Mouse (Mus musculus): ENCODE data around the gene Gm6592. TPM values are rescaled to one million over a fixed set of nuclear protein-coding genes. Genes with fewer than 3 reads are reported as not detected.
"Not testable (repeated sequence)": the region's sequence is repeated elsewhere in the genome, so short reads cannot be mapped to it uniquely, and the experiment has no call there.

Gene Gm6592
- polyA plus RNA-seq (2016; fragmentation: Nextera tagmentation; extraction: Ambion mirVana), result not detected in 2 replicates

GRCm38 (mm10) chrX:8843694-8844093, at the start of gene Gm6592:
TSS of gene Gm6592 (plus strand) at chrX:8843994.
- WGBS, result 75% methylated on average over 1 of the region's 1 CpGs

GRCm38 (mm10) chrX:8803391-8803790, 40.4 kb upstream of the Gm6592 start, which contains the start of gene Ssxb5:
TSS of gene Ssxb5 (plus strand) at chrX:8803691.
- H3K36me3 ChIP-seq; H3K4me3 ChIP-seq; H3K4me1 ChIP-seq; DNase-seq (ENCODE audit: low spot score); H3K27ac ChIP-seq (replicated peaks); H3K27me3 ChIP-seq (ENCODE audit: low read depth, poor library complexity, severe bottlenecking): not testable (repeated sequence)
- peaks cover 25% of the 10 kb centered on the region for H3K9me3 ChIP-seq (replicated peaks)
- WGBS, result 86% methylated on average over 4 of the region's 4 CpGs

More at GRCm38 (mm10) chrX:8843694-8844093, at the start of gene Gm6592:
- H3K4me1 ChIP-seq, result no peaks in the 10 kb centered on the region
- no peak for DNase-seq (ENCODE audit: low spot score)
- H3K27ac ChIP-seq (replicated peaks), result no peak within 1 kb of the TSS
- no peaks in the 10 kb centered on the region for H3K27me3 ChIP-seq (ENCODE audit: low read depth, poor library complexity, severe bottlenecking)
- H3K9me3 ChIP-seq (replicated peaks), result peaks cover 8% of the 10 kb centered on the region; the same call in 1 of the 2 replicates
- H3K36me3 ChIP-seq, result no peaks in the 10 kb centered on the region
- no peak within 1 kb of the TSS for H3K4me3 ChIP-seq

- no peaks in the 10 kb centered on the region; the same call in 1 of the 2 replicates for H3K9me3 ChIP-seq (replicated peaks)
- H3K4me3 ChIP-seq, result no peak overlapping the region
- peak; percentile 27 for DNase-seq (ENCODE audit: low spot score)
- no peaks in the 10 kb centered on the region for H3K27me3 ChIP-seq (ENCODE audit: low read depth, poor library complexity, severe bottlenecking)
- no peak overlapping the region for H3K27ac ChIP-seq (replicated peaks)
- no peaks in the 10 kb centered on the region for H3K36me3 ChIP-seq
- H3K4me1 ChIP-seq, result no peaks in the 10 kb centered on the region
Measured at GRCm38 (mm10) chrX:8832043-8832442, 11.8 kb upstream of the Gm6592 start.

GRCm38 (mm10) chrX:8852486-8852885, 8.7 kb downstream of the Gm6592 start:
- H3K27me3 ChIP-seq (ENCODE audit: low read depth, poor library complexity, severe bottlenecking), result no peaks in the 10 kb centered on the region
- whole genome bisulfite sequencing, result 91% methylated on average over 10 of the region's 10 CpGs

GRCm38 (mm10) chrX:8864331-8864730, 20.5 kb downstream of the Gm6592 start:
- DNase-seq (ENCODE audit: low spot score), result peak; percentile 64
- H3K36me3 ChIP-seq; H3K4me1 ChIP-seq; H3K27me3 ChIP-seq (ENCODE audit: low read depth, poor library complexity, severe bottlenecking); H3K27ac ChIP-seq (replicated peaks); H3K4me3 ChIP-seq; H3K9me3 ChIP-seq (replicated peaks): not testable (repeated sequence)
- 3% methylated on average over 3 of the region's 3 CpGs for WGBS

More at GRCm38 (mm10) chrX:8852486-8852885, 8.7 kb downstream of the Gm6592 start:
- H3K4me1 ChIP-seq, result no peaks in the 10 kb centered on the region
- no peak overlapping the region for H3K4me3 ChIP-seq
- DNase-seq (ENCODE audit: low spot score), result no peak
- no peak overlapping the region for H3K27ac ChIP-seq (replicated peaks)
- H3K36me3 ChIP-seq, result no peaks in the 10 kb centered on the region
- H3K9me3 ChIP-seq (replicated peaks), result peaks cover 7% of the 10 kb centered on the region; the same call in 1 of the 2 replicates

- not testable (repeated sequence) for H3K4me1 ChIP-seq; H3K36me3 ChIP-seq; DNase-seq (ENCODE audit: low spot score); H3K27me3 ChIP-seq (ENCODE audit: low read depth, poor library complexity, severe bottlenecking); H3K4me3 ChIP-seq; H3K27ac ChIP-seq (replicated peaks)
- 84% methylated on average over 3 of the region's 4 CpGs for WGBS
- H3K9me3 ChIP-seq (replicated peaks), result peaks cover 15% of the 10 kb centered on the region
Measured at GRCm38 (mm10) chrX:8873953-8874352, 30.2 kb downstream of the Gm6592 start, which contains the start of gene Gm5751. TSS of gene Gm5751 (plus strand) at chrX:8874253.

GRCm38 (mm10) chrX:8884336-8884735, 40.5 kb downstream of the Gm6592 start:
- Histone ChIP-seq H3K4me3 (no peak overlapping the region), H3K27ac (replicated peaks) (no peak overlapping the region), H3K4me1 (no peaks in the 10 kb centered on the region), H3K36me3 (0 out of 2 replicates have a peak, but pooled peaks cover 6% of the 10 kb centered on the region), H3K27me3 (ENCODE audit: low read depth, poor library complexity, severe bottlenecking) (no peaks in the 10 kb centered on the region), H3K9me3 (replicated peaks) (no peaks in the 10 kb centered on the region)
- DNase-seq (ENCODE audit: low spot score), result no peak
- 81% methylated on average over 4 of the region's 4 CpGs for WGBS

- no peak for DNase-seq (ENCODE audit: low spot score)
- Histone ChIP-seq H3K27ac (replicated peaks) (peak overlapping the region; percentile 87), H3K4me3 (peak overlapping the region; percentile 62), H3K4me1 (no peaks in the 10 kb centered on the region), H3K36me3 (0 out of 2 replicates have a peak, but pooled peaks cover 6% of the 10 kb centered on the region), H3K9me3 (replicated peaks) (peaks cover 18% of the 10 kb centered on the region; the same call in 1 of the 2 replicates), H3K27me3 (ENCODE audit: low read depth, poor library complexity, severe bottlenecking) (no peaks in the 10 kb centered on the region)
- WGBS, result 63% methylated on average over 2 of the region's 9 CpGs
Measured at GRCm38 (mm10) chrX:8891975-8892342, 48.2 kb downstream of the Gm6592 start.

- Histone ChIP-seq H3K36me3 (0 out of 2 replicates have a peak, but pooled peaks cover 6% of the 10 kb centered on the region), H3K4me3 (peak within 1 kb of the TSS; percentile 62), H3K27ac (replicated peaks) (peak within 1 kb of the TSS; percentile 87), H3K27me3 (ENCODE audit: low read depth, poor library complexity, severe bottlenecking) (no peaks in the 10 kb centered on the region), H3K9me3 (replicated peaks) (peaks cover 18% of the 10 kb centered on the region; the same call in 1 of the 2 replicates), H3K4me1 (no peaks in the 10 kb centered on the region)
- WGBS, result 26% methylated on average over 83 of the region's 95 CpGs
- DNase-seq (ENCODE audit: low spot score), result peak; percentile 61
Measured at GRCm38 (mm10) chrX:8892343-8893155, 48.8 kb downstream of the Gm6592 start, which contains the start of gene B630019K06Rik. TSS of gene B630019K06Rik (plus strand) at chrX:8892382.

- DNase-seq (ENCODE audit: low spot score), result peak; percentile 50
- H3K4me1 ChIP-seq, result no peaks in the 10 kb centered on the region
- no peaks in the 10 kb centered on the region for H3K27me3 ChIP-seq (ENCODE audit: low read depth, poor library complexity, severe bottlenecking)
- H3K36me3 ChIP-seq, result no peaks in the 10 kb centered on the region
- H3K4me3 ChIP-seq, result peak overlapping the region; percentile 62
- H3K27ac ChIP-seq (replicated peaks), result peak overlapping the region; percentile 87
- H3K9me3 ChIP-seq (replicated peaks), result peaks cover 18% of the 10 kb centered on the region; the same call in 1 of the 2 replicates
- WGBS, result 13% methylated on average over 40 of the region's 42 CpGs
Measured at GRCm38 (mm10) chrX:8893182-8893651, 49.4 kb downstream of the Gm6592 start.
